Mouse (Mus musculus): ENCODE results near the gene B4galt2. TPM values are rescaled to one million over a fixed set of nuclear protein-coding genes. Genes with fewer than 3 reads are reported as not detected.
A peak's percentile ranks its signal among the peaks of the same experiment; 100 is the strongest.

The B4galt2 gene
- total and polyA plus RNA-seq, 2 experiments from 2014 or later, result 92.9 to 337 TPM

DNA sequence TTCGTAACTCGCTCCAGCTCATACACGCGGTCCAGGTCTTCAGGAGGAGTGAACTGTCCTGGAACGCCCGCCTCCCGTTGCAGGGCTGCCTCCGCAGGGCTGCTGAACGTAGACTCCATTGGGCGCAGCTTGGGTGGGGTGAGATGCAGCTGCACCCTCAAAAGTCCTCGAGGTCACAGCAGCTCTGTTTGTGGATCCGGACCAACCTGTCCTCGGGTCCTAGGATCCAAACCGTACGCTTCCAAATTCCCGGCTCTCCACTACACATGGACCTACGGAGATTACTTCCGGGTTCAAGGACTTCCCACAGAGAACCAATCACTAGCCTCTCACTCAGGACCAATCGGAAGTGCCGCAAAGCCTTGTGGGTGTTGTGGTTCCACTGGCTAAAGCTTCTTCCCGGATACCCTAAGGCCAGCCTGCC is 8.5 kb upstream of the B4galt2 start, which contains the start of gene Dph2:
Gene Dph2 (minus strand): TSS at position 295 of the 424 bp plus-strand sequence.
- DNase-seq (ENCODE audit: low spot score), result peak; percentile 96
- H3K27ac ChIP-seq (ENCODE audit: low read depth, low read length), result no peak within 1 kb of the TSS
- H3K4me3 ChIP-seq (ENCODE audit: low read depth, low read length), result peak within 1 kb of the TSS; percentile 68
- peak within 1 kb of the TSS; percentile 59 for H3K9ac ChIP-seq (replicated peaks; ENCODE audit: low read length, poor library complexity, severe bottlenecking)
- WGBS, result 0% methylated on average over 21 of the region's 21 CpGs
- H3K36me3 ChIP-seq (ENCODE audit: insufficient read depth, low read length), result peaks cover 29% of the 10 kb centered on the region
- no peaks in the 10 kb centered on the region for H3K9me3 ChIP-seq (ENCODE audit: low read length)
- peak within 1 kb of the TSS; percentile 97 for H3K4me2 ChIP-seq (ENCODE audit: low read depth, low read length, poor library complexity, severe bottlenecking)
- ATAC-seq (ENCODE audit: low FRiP score), result peak; percentile 83
- H3K4me1 ChIP-seq (ENCODE audit: insufficient read depth, low read length), result peaks cover 6% of the 10 kb centered on the region; the same call in 1 of the 2 replicates
- H3K27me3 ChIP-seq (ENCODE audit: insufficient read depth, low read length), result no peaks in the 10 kb centered on the region
- no peak for TF ChIP-seq CTCF (IDR thresholded peaks at IDR 0.05)

- peak overlapping the region; percentile 97 for H3K4me2 ChIP-seq (ENCODE audit: low read depth, low read length, poor library complexity, severe bottlenecking)
- no peaks in the 10 kb centered on the region for H3K27me3 ChIP-seq (ENCODE audit: insufficient read depth, low read length)
- no peak overlapping the region for H3K4me3 ChIP-seq (ENCODE audit: low read depth, low read length)
- no peak overlapping the region for H3K27ac ChIP-seq (ENCODE audit: low read depth, low read length)
- H3K36me3 ChIP-seq (ENCODE audit: insufficient read depth, low read length), result peaks cover 20% of the 10 kb centered on the region
- no peaks in the 10 kb centered on the region for H3K9me3 ChIP-seq (ENCODE audit: low read length)
- WGBS, result 47% methylated on average over 8 of the region's 8 CpGs
- ATAC-seq (ENCODE audit: low FRiP score) (no peak), DNase-seq (ENCODE audit: low spot score) (no peak)
- peaks cover 10% of the 10 kb centered on the region; the same call in 1 of the 2 replicates for H3K4me1 ChIP-seq (ENCODE audit: insufficient read depth, low read length)
- no peak for TF ChIP-seq CTCF (IDR thresholded peaks at IDR 0.05)
- H3K9ac ChIP-seq (replicated peaks; ENCODE audit: low read length, poor library complexity, severe bottlenecking), result no peak overlapping the region
Observed at GRCm38 (mm10) chr4:117890750-117891149, 7.5 kb upstream of the B4galt2 start.

DNA sequence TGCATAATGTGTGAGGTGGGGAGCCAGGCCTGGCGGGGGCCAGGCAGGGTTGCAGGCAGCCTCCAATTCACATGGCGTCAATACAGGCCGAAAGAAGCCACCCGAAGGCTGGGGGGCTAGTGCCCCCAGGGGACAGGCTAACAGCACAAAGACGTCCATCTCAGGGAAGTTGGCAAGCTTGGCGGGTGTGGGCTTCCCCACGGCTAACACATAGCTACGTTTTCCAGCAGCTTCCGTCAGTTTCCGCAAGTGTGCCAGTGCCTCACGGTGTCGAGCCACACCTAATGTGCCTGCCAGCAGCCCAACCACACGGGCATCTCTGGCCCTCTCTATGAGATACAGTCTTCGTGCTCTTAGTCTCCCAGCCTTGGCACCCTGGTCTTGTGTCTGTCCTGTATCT is 6.7 kb upstream of the B4galt2 start:
- DNase-seq (ENCODE audit: low spot score) (no peak), ATAC-seq (ENCODE audit: low FRiP score) (no peak)
- Histone ChIP-seq H3K4me2 (ENCODE audit: low read depth, low read length, poor library complexity, severe bottlenecking) (no peak overlapping the region), H3K4me1 (ENCODE audit: insufficient read depth, low read length) (peaks cover 10% of the 10 kb centered on the region; the same call in 1 of the 2 replicates), H3K27me3 (ENCODE audit: insufficient read depth, low read length) (no peaks in the 10 kb centered on the region), H3K36me3 (ENCODE audit: insufficient read depth, low read length) (peaks cover 26% of the 10 kb centered on the region), H3K9ac (replicated peaks; ENCODE audit: low read length, poor library complexity, severe bottlenecking) (no peak overlapping the region), H3K27ac (ENCODE audit: low read depth, low read length) (no peak overlapping the region), H3K9me3 (ENCODE audit: low read length) (no peaks in the 10 kb centered on the region), H3K4me3 (ENCODE audit: low read depth, low read length) (no peak overlapping the region)
- 91% methylated on average over 14 of the region's 14 CpGs for WGBS
- no peak for TF ChIP-seq CTCF (IDR thresholded peaks at IDR 0.05)

DNA sequence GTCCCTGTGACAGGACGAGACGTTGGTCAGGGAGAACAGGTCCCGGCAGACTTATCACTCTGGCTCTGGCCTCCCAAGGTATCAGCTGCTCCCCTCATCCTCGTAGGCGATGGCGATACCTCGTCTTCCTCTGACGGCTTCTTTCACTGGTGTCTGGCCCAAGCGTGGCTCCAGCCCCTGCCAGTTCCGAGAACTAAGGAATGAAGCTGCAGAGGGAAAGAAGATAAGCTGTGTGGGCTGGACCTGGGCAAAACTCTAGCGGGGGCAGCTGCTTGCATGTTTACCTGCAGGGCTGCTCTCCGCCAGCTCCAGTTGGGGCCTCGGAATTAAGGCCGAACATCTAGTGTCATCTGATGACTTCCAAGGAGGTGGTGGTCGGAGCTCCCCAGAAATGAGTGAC is 6.2 kb upstream of the B4galt2 start:
- Histone ChIP-seq H3K27ac (ENCODE audit: low read depth, low read length) (no peak overlapping the region), H3K36me3 (ENCODE audit: insufficient read depth, low read length) (peaks cover 28% of the 10 kb centered on the region), H3K9ac (replicated peaks; ENCODE audit: low read length, poor library complexity, severe bottlenecking) (no peak overlapping the region), H3K9me3 (ENCODE audit: low read length) (no peaks in the 10 kb centered on the region), H3K4me2 (ENCODE audit: low read depth, low read length, poor library complexity, severe bottlenecking) (no peak overlapping the region), H3K4me3 (ENCODE audit: low read depth, low read length) (no peak overlapping the region), H3K27me3 (ENCODE audit: insufficient read depth, low read length) (no peaks in the 10 kb centered on the region), H3K4me1 (ENCODE audit: insufficient read depth, low read length) (peaks cover 10% of the 10 kb centered on the region)
- no peak for TF ChIP-seq CTCF (IDR thresholded peaks at IDR 0.05)
- WGBS, result 91% methylated on average over 15 of the region's 15 CpGs
- DNase-seq (ENCODE audit: low spot score) (no peak), ATAC-seq (ENCODE audit: low FRiP score) (no peak)

GRCm38 (mm10) chr4:117887920-117888319 is 4.6 kb upstream of the B4galt2 start:
- H3K9ac ChIP-seq (replicated peaks; ENCODE audit: low read length, poor library complexity, severe bottlenecking), result peak overlapping the region; percentile 97
- ATAC-seq (ENCODE audit: low FRiP score) (no peak), DNase-seq (ENCODE audit: low spot score) (no peak)
- no peak overlapping the region for H3K27ac ChIP-seq (ENCODE audit: low read depth, low read length)
- H3K9me3 ChIP-seq (ENCODE audit: low read length), result no peaks in the 10 kb centered on the region
- peaks cover 17% of the 10 kb centered on the region for H3K4me1 ChIP-seq (ENCODE audit: insufficient read depth, low read length)
- 80% methylated on average over 2 of the region's 2 CpGs for WGBS
- H3K4me2 ChIP-seq (ENCODE audit: low read depth, low read length, poor library complexity, severe bottlenecking), result peak overlapping the region; percentile 89; the same call in 1 of the 2 replicates
- peak overlapping the region; percentile 94; the same call in 1 of the 2 replicates for H3K4me3 ChIP-seq (ENCODE audit: low read depth, low read length)
- H3K36me3 ChIP-seq (ENCODE audit: insufficient read depth, low read length), result peaks cover 22% of the 10 kb centered on the region
- no peak for TF ChIP-seq CTCF (IDR thresholded peaks at IDR 0.05)
- H3K27me3 ChIP-seq (ENCODE audit: insufficient read depth, low read length), result no peaks in the 10 kb centered on the region

- H3K4me2 ChIP-seq (ENCODE audit: low read depth, low read length, poor library complexity, severe bottlenecking), result peak within 1 kb of the TSS; percentile 89
- ATAC-seq (ENCODE audit: low FRiP score), result peak; percentile 90
- no peaks in the 10 kb centered on the region for H3K27me3 ChIP-seq (ENCODE audit: insufficient read depth, low read length)
- peak within 1 kb of the TSS; percentile 97 for H3K9ac ChIP-seq (replicated peaks; ENCODE audit: low read length, poor library complexity, severe bottlenecking)
- peaks cover 17% of the 10 kb centered on the region for H3K4me1 ChIP-seq (ENCODE audit: insufficient read depth, low read length)
- 0% methylated on average over 34 of the region's 37 CpGs for WGBS
- TF ChIP-seq CTCF (IDR thresholded peaks at IDR 0.05), result no peak
- H3K4me3 ChIP-seq (ENCODE audit: low read depth, low read length), result peak within 1 kb of the TSS; percentile 94
- peak within 1 kb of the TSS; percentile 62 for H3K27ac ChIP-seq (ENCODE audit: low read depth, low read length)
- no peaks in the 10 kb centered on the region for H3K9me3 ChIP-seq (ENCODE audit: low read length)
- H3K36me3 ChIP-seq (ENCODE audit: insufficient read depth, low read length), result peaks cover 22% of the 10 kb centered on the region
- DNase-seq (ENCODE audit: low spot score), result peak; percentile 94
Observed at GRCm38 (mm10) chr4:117887133-117887532, 3.8 kb upstream of the B4galt2 start, which contains the start of gene Atp6v0b. Gene Atp6v0b, minus strand, starts transcription at chr4:117887333.

Data from midbrain, postnatal 0 days (tissue).